In the genomic region with DNA sequence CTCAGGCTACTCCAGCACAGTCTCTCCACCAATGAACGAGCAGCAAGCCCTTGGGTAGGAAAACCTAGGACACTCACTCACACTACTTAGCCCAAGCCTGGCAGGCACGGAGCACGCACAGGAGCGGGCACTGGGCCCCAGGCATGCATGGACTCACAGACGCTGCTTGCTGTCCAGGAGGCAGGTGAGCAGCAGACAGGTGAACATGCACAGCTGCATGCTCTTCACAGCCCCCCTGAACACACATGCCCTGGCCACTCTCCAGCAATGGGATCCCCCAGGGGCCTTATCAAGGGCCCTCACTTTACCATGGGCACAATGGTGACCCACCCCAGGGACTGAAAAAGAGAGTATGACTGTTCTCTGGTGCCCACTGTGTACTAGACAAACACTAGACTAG, we compare ENCODE assay signal across 20 mouse cellular contexts. TPM values are rescaled to one million over a fixed set of nuclear protein-coding genes. Genes with fewer than 3 reads are reported as not detected.
"Had no signal": no experiment of that assay in that cellular context is flagged by ENCODE, and none has a peak within 500 bp of the region (broad histone marks: within the 10 kb centered on the region; RNA-seq: fewer than 3 reads in every experiment).

No protein-coding gene starts in this region.

- H3K9ac ChIP-seq: heart, embryonic 13.5 days; heart, embryonic 15.5 days; hindbrain, embryonic 12.5 days; hindbrain, embryonic 14.5 days; limb, embryonic 13.5 days; limb, embryonic 15.5 days; liver, embryonic 12.5 days; liver, embryonic 14.5 days had no signal

- H3K27me3 ChIP-seq: heart, embryonic 15.5 days; hindbrain, embryonic 12.5 days; liver, embryonic 12.5 days had no signal

- H3K4me1 ChIP-seq: limb, embryonic 13.5 days had no signal

- H3K4me2 ChIP-seq: heart, embryonic 11.5 days; heart, embryonic 13.5 days; heart, embryonic 15.5 days; hindbrain, embryonic 12.5 days; hindbrain, embryonic 14.5 days; limb, embryonic 13.5 days; limb, embryonic 15.5 days; liver, embryonic 12.5 days had no signal

- H3K36me3 ChIP-seq: hindbrain, embryonic 12.5 days; limb, embryonic 15.5 days had no signal

- H3K27ac ChIP-seq: heart, embryonic 15.5 days; hindbrain, embryonic 12.5 days; hindbrain, embryonic 14.5 days; limb, embryonic 13.5 days; limb, embryonic 15.5 days; liver, embryonic 14.5 days had no signal

- H3K4me3 ChIP-seq: heart, embryonic 13.5 days; heart, embryonic 15.5 days; hindbrain, embryonic 12.5 days; limb, embryonic 13.5 days; limb, embryonic 15.5 days; liver, embryonic 12.5 days had no signal

- H3K9me3 ChIP-seq: heart, embryonic 13.5 days; heart, embryonic 15.5 days; hindbrain, embryonic 12.5 days; limb, embryonic 13.5 days; limb, embryonic 15.5 days; liver, embryonic 12.5 days had no signal

- ATAC-seq: hindbrain, embryonic 16.5 days had no signal

- DNase-seq: gastrocnemius, postnatal 14 days; gastrocnemius, postnatal 36 days; heart, postnatal 14 days; heart, postnatal 36 days; kidney, adult 11 months; kidney, postnatal 14 days; layer of hippocampus, adult 9-11 months; layer of hippocampus, postnatal 36 days; left cerebral cortex, postnatal 4 days had no signal

RNA-seq across cellular contexts. Expression of a gene that starts 23.2 kb away (rescaled TPM):
- total RNA-seq: hematopoietic stem cell, adult 5-6 weeks had no signal
